Mouse (Mus musculus) A20 (cell line): ENCODE results near the gene Uba52.
A peak's percentile ranks its signal among the peaks of the same experiment; 100 is the strongest.

Source experiments
- DNase-seq: peaks from one replicate; pipeline ENCODE4 v3.0.0-alpha.2; 2011; ENCODE audit warnings: low read depth, low spot score

Uba52 gene

GRCm38 (mm10) chr8:70510228-70510915 is at the start of gene Uba52:
TSS of gene Uba52 (minus strand) at chr8:70510801.
- peak; percentile 97 for DNase-seq

- peak; percentile 68 for DNase-seq
Observed at GRCm38 (mm10) chr8:70560096-70560495, 49.5 kb upstream of the Uba52 start.

- peak; percentile 48 for DNase-seq
Observed at GRCm38 (mm10) chr8:70558983-70559382, 48.4 kb upstream of the Uba52 start.

- peak; percentile 58 for DNase-seq
Observed at GRCm38 (mm10) chr8:70558334-70558733, 47.7 kb upstream of the Uba52 start.

GRCm38 (mm10) chr8:70555079-70555747 is 44.6 kb upstream of the Uba52 start:
- DNase-seq, result no peak

GRCm38 (mm10) chr8:70553740-70554139 is 43.1 kb upstream of the Uba52 start:
- DNase-seq, result no peak

DNA sequence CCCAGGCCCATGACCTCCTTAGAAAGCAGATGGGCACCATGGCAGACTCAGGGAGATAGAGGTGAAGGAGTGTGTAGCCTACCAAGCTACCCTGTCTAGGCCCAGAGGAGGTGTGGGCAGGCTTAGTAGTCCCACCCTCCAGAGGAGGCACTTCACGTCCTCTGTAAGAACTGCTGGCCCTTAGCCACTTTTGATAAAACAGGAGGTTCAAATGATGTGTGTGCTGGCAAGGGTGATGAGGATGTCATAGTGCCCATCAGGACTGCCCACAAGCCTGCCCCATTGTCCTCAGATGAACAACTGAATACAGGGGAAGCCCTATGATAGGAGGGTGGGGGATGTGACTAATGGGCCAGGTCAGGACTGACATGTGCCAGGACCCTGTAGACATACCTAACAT is 42.2 kb upstream of the Uba52 start:
- no peak for DNase-seq

- no peak for DNase-seq
Observed at GRCm38 (mm10) chr8:70551558-70552161, 41.1 kb upstream of the Uba52 start.

DNA sequence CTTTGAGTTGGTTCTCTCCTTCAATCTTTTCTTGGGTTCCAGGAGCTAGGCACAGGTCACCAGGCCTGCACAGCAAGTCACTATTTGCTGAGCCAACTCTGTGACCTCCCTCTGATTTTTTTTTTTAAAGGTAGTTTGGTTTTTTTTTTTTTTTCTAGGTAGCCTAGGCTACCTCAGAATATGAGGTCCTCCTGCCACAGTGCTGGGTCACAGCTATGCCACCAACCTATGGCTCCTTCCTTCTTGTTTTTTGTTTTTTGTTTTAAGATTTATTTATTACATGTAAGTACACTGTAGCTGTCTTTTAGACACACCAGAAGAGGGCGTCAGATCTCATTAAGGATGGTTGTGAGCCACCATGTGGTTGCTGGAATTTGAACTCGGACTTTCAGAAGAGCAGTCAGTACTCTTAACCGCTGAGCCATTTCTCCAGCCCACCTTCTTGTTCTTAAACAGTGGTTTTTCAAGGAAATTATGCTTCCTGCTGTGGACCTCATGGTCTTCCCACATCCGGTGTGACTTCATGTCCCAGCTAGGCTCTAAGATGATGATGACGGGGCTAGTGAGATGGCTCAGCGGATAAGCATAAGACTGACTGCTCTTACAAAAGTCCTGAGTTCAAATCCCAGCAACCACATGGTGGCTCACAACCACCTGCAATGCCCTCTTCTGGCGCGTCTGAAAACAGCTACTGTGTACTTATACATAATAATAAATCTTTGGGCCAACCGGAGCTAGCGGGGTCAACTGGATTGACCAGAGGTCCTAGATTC is 39.0 kb upstream of the Uba52 start:
- DNase-seq, result no peak

- DNase-seq, result no peak
Observed at GRCm38 (mm10) chr8:70547762-70548161, 37.2 kb upstream of the Uba52 start.

DNA sequence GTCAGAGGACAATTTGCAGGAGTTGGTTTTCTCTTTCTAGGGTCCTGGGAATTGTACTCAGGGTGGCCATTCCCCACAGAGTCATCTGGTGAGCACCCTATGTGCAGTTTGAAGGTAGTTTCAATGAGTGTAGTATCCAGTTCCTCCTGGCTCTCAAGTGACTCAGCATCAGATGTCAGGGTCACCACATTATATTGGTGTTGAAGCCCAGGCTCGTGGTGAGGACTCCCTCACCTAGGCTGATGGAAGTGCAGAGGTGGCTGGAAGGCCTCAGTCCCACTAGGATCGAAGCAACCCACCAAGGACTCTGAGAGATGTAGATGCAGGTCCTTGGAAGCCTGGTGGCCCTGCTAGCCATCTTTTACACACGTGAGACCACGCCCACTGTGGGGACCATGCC is 35.8 kb upstream of the Uba52 start:
- no peak for DNase-seq

GRCm38 (mm10) chr8:70544200-70544687 is 33.6 kb upstream of the Uba52 start:
- peak; percentile 57 for DNase-seq

- no peak for DNase-seq
Observed at GRCm38 (mm10) chr8:70541081-70541480, 30.5 kb upstream of the Uba52 start.

GRCm38 (mm10) chr8:70540507-70541071 is 30.0 kb upstream of the Uba52 start:
- no peak for DNase-seq

- DNase-seq, result no peak
Observed at GRCm38 (mm10) chr8:70540013-70540506, 29.5 kb upstream of the Uba52 start.

DNA sequence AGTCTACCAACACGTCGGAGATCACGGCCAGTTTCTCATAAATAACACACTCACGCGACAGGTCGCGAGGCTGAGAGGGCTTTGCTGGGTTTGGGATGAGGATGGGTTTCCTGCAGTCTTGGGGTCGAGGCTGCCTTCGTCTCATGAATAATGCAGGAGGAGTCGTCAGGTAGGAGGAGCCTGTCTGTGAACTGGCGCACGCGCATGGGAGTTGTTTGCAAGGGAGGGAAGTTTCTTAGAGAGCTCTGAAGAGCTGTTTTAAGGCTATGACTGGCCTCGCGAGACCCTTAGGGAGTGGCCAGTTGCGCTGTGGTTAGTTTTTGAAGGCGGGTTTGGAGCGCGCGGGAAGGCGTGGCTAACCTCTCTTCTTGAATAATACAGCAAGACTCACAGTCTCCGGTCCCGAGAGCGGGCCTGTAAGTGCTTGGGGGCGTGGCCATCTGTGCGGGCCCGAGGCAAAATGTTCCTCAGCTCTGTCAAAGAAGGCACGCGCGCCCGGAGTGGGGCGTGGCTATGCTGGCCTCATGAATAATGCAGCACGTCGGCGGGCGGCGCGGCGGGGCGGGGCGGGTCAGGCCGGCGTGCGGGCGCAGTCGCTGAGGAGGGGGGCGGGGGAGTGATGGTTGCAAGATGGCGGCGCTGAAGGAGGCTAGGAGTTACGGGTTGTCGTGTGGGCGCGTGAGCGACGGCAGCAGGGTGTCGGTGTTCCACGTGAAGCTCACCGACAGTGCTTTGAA is 28.6 kb upstream of the Uba52 start, which contains the start of gene Ell:
Gene Ell (plus strand): TSS at position 381 of the 737 bp plus-strand sequence.
- DNase-seq, result peak; percentile 100

DNA sequence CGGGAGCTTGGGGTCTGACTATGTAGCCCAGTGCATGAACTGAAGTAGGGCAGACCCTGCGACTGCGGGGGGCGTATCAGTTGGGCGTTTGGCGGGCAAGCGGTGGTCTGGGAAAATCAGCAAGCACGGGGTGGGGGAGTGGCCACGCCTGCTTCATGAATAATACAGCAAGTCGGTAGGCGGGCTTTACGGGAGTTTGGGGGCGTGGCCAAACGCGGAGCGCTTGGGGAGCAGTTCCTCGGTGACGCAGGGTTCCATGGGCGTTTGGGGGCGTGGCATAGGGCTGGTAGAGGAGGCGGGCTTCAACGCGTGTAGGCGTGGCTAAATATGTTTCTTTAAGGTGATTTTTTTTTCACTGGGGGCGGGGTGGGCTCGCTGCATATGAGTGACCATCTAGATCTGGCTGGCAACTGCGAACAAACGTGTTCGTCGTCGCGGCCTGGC is 28.1 kb upstream of the Uba52 start:
- DNase-seq, result peak; percentile 99

DNA sequence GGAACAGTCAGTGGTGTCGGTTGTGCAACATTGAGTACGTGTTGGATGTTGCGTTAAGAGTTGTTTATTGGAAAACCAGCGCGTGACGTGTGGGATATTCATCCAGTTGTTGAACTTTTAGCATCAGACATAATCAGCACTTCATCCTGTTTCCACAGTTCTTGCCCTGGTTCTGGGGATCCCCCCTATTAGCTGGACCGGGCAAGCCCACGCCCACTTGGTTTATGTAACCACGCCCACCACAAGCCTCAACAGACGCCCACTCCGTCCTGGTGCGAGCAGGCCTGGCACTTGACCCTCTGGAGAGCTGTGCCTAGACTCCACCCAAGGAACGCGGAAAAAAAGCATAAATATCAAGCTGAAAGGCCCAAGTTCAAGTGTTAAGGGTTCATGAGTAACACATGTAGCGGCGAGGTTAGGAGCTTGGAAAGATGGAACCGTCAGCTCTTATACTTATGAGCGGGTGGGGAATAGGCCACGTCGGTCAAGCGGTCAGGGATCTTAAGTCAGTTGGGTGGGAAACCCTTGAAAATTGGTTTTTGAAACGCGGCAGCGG is 27.5 kb upstream of the Uba52 start:
- DNase-seq, result peak; percentile 76

- no peak for DNase-seq
Observed at GRCm38 (mm10) chr8:70535701-70536100, 25.1 kb upstream of the Uba52 start.

DNA sequence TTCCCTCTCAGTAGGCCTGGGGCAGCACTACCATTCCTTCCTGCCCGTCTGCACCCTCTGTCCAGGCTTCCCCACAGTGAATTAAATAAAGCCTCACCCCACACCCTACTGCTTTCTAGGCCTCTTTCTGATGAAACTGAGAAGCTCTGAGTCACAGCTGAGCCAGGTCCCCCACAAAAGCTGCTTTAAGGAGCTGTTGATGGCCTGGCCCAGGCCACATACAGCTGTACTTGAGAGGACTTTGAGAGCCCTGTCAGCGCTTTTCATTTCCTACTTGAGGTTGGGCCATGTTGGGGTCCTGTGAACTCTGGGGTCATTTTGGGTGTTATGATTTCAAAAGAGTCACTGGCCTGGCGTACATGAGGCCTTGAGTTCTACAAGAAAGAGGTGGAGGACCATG is 24.6 kb upstream of the Uba52 start:
- DNase-seq, result no peak
